Mouse (Mus musculus) G1E (cell line): ENCODE measurements around the gene Gosr1.

Source experiments
- CTCF ChIP-seq: IDR thresholded peaks from 2 replicates; pipeline ENCODE4 v1.5.1; 2012; ENCODE audit warnings: low read depth, low read length, inconsistent platforms, mixed read lengths
- GATA1 ChIP-seq: IDR thresholded peaks from 2 replicates; pipeline ENCODE4 v1.6.1; 2012; ENCODE audit warnings: borderline replicate concordance, low read length, inconsistent platforms, mixed read lengths

GRCm38 (mm10) chr11:76739125-76739524 is 24.3 kb downstream of the Gosr1 start:
- TF ChIP-seq CTCF: 0 out of 2 replicates have a peak, but pooled peaks have one; percentile 26
- no peak for TF ChIP-seq GATA1
